Mouse (Mus musculus) kidney, embryonic 14.5 days (tissue): ENCODE measurements around the gene Phrf1. TPM values are rescaled to one million over a fixed set of nuclear protein-coding genes. Genes with fewer than 3 reads are reported as not detected.

Experiments used
- ATAC-seq: fragments of 200-750 bp; cut with Nextera tagmentation; 2 replicates; pipeline ENCODE4 v1.8.0; 2017; ENCODE audit warnings: moderate number of reproducible peaks, mild to moderate bottlenecking, moderate TSS enrichment, moderate library complexity; ENCODE audit not compliant: low FRiP score, low TSS enrichment
- H3K27ac ChIP-seq: fragments of 300-500 bp; sonication (generic); 2 replicates; pipeline ENCODE4 v1.5.1; 2014; ENCODE audit warnings: low read depth, mild to moderate bottlenecking, low read length, moderate library complexity, mixed read lengths
- H3K27me3 ChIP-seq: fragments of 300-500 bp; sonication (generic); 2 replicates; pipeline ENCODE4 v1.6.1; 2014; ENCODE audit warnings: mild to moderate bottlenecking, low read length; ENCODE audit not compliant: control insufficient read depth, insufficient read depth
- H3K36me3 ChIP-seq: fragments of 300-500 bp; sonication (generic); 2 replicates; pipeline ENCODE4 v1.6.1; 2014; ENCODE audit warnings: low read length, mixed read lengths; ENCODE audit not compliant: control insufficient read depth, insufficient read depth
- H3K4me1 ChIP-seq: fragments of 300-500 bp; sonication (generic); 2 replicates; pipeline ENCODE4 v1.6.1; 2014; ENCODE audit warnings: low read length, mixed read lengths; ENCODE audit not compliant: control insufficient read depth, insufficient read depth
- H3K4me2 ChIP-seq: fragments of 300-500 bp; sonication (generic); replicated peaks from 2 replicates; pipeline ENCODE4 v1.6.1; 2014; ENCODE audit warnings: low read depth, mild to moderate bottlenecking, low read length
- H3K4me3 ChIP-seq: fragments of 300-500 bp; sonication (generic); 2 replicates; pipeline ENCODE4 v1.5.1; 2014; ENCODE audit warnings: mild to moderate bottlenecking, low read length
- H3K9ac ChIP-seq: fragments of 300-500 bp; sonication (generic); 2 replicates; pipeline ENCODE4 v1.6.1; 2014; ENCODE audit warnings: low read depth, mild to moderate bottlenecking, low read length, moderate library complexity
- H3K9me3 ChIP-seq: fragments of 300-500 bp; sonication (generic); 2 replicates; pipeline ENCODE4 v1.6.1; 2016; ENCODE audit warnings: low read length; ENCODE audit not compliant: control insufficient read depth
- WGBS: fragments of 180-500 bp; shearing (Covaris S2); extraction: QIAGEN DNeasy Blood & Tissue Kit; methylation state at CpG from one replicate; pipeline ENCODE4 v1.1.7; 2014; 5-methylcytosine and 5-hydroxymethylcytosine counted together
- polyA plus RNA-seq: library from polyadenylated mRNA; unstranded; fragments of >200 nt; fragmentation: Nextera tagmentation; extraction: Ambion mirVana; gene quantifications from 2 replicates; pipeline ENCODE4 v1.2.1, GENCODE M21; 2014

Phrf1 gene
- polyA plus RNA-seq, 1 experiment from 2014 or later = 82.6 TPM

DNA sequence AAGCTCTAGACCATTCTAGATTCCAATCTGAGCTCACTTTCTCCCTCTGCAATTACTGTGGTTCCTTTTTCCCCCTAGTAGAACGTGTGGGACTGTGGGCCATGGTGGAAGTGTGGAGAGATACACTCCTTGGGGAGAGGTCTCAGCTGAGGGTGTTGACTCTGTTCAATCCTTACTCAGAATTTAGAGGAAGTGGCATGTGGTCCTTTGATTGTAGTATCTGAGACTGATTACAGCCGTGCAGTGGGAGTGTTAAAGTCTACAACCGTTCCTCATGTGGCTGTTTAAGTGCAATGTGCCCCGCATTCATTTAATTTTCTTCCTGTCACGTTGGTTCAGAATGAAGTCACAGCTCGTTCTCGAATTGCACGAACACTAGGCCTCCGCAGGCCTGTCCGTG is 27.6 kb downstream of the Phrf1 start:
- H3K4me1 ChIP-seq = no peaks in the 10 kb centered on the region
- 94% methylated on average over 10 of the region's 10 CpGs for WGBS
- H3K9me3 ChIP-seq = no peaks in the 10 kb centered on the region
- no peak overlapping the region for H3K4me3 ChIP-seq
- H3K4me2 ChIP-seq = no peak overlapping the region
- no peak overlapping the region for H3K27ac ChIP-seq
- H3K36me3 ChIP-seq = peaks cover 94% of the 10 kb centered on the region
- H3K27me3 ChIP-seq = no peaks in the 10 kb centered on the region
- no peak for ATAC-seq
- no peak overlapping the region for H3K9ac ChIP-seq

DNA sequence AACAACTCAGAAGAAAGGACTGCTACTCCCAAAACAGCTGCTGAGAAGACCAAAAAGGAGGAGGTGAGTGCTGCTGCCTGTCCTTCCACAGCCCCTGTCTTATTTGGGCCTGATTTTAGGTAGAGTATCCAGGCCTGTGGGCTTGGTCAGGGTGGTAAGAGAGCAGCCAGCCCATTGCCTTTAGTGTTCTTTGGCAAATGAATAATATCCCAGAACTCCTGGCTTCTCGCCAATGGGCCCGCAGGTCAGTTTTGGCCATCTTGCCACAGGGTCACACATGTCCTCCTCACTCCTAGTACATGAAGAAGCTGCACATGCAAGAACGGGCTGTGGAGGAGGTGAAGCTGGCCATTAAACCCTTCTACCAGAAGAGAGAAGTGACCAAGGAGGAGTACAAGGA is 32.9 kb downstream of the Phrf1 start:
- Histone ChIP-seq H3K9ac (no peak overlapping the region), H3K4me1 (peaks cover 11% of the 10 kb centered on the region), H3K9me3 (no peaks in the 10 kb centered on the region), H3K27ac (no peak overlapping the region), H3K36me3 (peaks cover 80% of the 10 kb centered on the region), H3K4me2 (no peak overlapping the region), H3K4me3 (no peak overlapping the region), H3K27me3 (no peaks in the 10 kb centered on the region)
- no peak for ATAC-seq
- WGBS = 91% methylated on average over 3 of the region's 3 CpGs

DNA sequence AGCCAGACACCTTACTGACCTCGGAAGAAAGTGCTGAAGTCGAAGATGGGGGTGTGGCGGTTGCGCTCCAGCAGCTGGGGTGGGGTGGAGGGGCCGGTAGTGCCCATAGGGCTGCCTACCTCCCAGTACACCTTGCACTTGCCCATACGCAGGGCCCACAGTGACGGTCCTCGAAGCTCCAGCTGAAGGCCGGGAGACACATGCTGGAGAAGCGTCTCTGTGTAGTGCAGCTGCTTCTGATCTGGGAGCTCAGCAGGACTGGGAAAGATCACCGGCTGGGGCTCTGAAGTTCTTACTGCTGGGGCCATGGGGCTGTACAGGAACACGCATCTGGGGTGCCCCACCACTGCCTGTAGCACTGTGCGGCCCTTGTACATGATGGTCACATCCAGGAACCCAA is 35.1 kb downstream of the Phrf1 start:
- H3K9me3 ChIP-seq = no peaks in the 10 kb centered on the region
- no peak overlapping the region for H3K27ac ChIP-seq
- ATAC-seq = no peak
- WGBS = 85% methylated on average over 13 of the region's 13 CpGs
- no peak overlapping the region for H3K4me3 ChIP-seq
- H3K9ac ChIP-seq = no peak overlapping the region
- peaks cover 11% of the 10 kb centered on the region for H3K4me1 ChIP-seq
- peaks cover 59% of the 10 kb centered on the region for H3K36me3 ChIP-seq
- H3K27me3 ChIP-seq = no peaks in the 10 kb centered on the region
- no peak overlapping the region for H3K4me2 ChIP-seq

DNA sequence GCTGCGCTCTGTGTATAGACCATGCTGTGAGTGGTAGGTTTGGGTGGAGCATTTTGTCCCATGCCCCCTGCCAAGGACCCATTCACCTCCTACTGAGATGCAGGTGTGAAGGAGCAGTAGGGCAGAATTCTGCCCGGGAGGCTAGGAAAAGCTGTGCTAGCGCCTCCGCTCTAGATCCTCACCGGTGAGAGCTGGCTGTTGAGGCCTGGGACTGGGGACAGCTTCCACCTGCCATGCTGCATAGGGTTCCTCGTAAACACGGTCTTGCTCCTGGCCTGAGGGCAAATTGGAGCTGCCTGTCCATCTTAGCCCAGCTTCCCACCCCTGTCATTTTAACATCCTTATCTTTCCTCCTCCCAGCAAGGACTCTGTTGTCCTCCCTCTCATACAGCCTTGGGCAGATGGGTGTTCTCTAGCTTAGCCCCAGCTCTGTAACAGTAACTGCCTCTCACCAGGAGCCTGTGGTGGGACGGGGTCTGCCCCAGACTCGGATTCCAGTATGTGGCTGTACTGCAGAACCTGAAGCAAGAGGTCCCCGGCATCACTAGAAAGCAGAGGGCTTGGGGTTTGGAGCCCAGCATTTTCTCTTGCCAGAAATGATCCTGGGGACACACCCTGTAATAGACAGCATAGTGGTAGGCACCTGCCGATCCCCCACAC is 35.6 kb downstream of the Phrf1 start:
- Histone ChIP-seq H3K9me3 (no peaks in the 10 kb centered on the region), H3K36me3 (peaks cover 53% of the 10 kb centered on the region), H3K9ac (no peak overlapping the region), H3K4me2 (no peak overlapping the region), H3K27ac (no peak overlapping the region), H3K4me3 (no peak overlapping the region), H3K27me3 (no peaks in the 10 kb centered on the region), H3K4me1 (peaks cover 11% of the 10 kb centered on the region)
- WGBS = 68% methylated on average over 11 of the region's 11 CpGs
- no peak for ATAC-seq

DNA sequence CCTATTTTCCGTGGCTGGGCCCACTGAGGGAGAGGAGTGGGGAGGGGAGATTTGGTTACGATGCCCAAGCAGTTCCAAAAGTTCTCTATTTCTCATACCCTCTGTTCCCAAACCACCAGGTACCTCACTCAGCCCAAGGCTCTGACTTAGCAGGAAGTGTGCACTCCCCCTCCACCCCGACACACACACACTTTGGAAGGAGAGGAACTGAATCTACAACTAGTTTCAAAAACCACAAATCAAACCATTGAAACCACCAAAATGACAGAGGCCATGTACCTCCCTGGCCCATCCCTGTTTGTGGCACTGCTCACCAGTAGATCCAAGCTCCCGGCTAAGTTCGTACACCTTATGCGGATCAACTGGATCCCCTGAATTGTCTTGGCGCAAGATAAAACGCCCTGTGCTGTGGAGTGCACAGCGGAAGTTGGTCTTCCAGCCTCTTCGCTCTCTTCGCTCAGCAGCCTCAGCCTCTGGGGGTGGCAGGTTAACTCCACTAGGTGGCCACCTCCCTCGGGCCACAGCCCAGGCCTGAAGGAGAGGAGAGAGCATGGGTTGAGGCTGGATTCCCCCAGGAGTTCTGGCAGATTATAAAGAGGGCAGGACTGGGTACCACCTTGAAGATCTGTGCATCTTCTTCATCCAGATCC is 36.3 kb downstream of the Phrf1 start:
- Histone ChIP-seq H3K9me3 (no peaks in the 10 kb centered on the region), H3K4me2 (peak overlapping the region; percentile 88), H3K9ac (no peak overlapping the region), H3K27me3 (no peaks in the 10 kb centered on the region), H3K36me3 (peaks cover 46% of the 10 kb centered on the region), H3K27ac (no peak overlapping the region), H3K4me3 (no peak overlapping the region), H3K4me1 (peaks cover 11% of the 10 kb centered on the region)
- peak; percentile 67; the same call in 1 of the 2 replicates for ATAC-seq
- 34% methylated on average over 12 of the region's 12 CpGs for WGBS

DNA sequence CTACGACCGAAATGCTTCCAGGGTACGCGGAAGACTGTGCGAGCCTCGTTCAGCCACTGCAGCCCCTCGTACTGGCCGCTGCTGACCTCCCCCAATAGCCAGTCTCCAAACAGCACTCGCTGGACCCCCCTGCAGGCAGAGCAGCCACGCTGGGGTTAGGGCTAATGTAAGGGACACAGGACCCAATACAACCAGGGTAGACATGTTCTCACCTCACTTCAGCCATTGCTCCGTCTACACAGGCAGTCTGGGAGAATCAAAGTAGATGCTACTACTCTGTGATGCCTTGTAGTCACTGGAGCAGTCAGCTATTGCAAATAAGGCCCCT is 36.8 kb downstream of the Phrf1 start:
- ATAC-seq = peak; percentile 34
- Histone ChIP-seq H3K27me3 (no peaks in the 10 kb centered on the region), H3K9me3 (no peaks in the 10 kb centered on the region), H3K4me3 (no peak overlapping the region), H3K4me1 (peaks cover 11% of the 10 kb centered on the region), H3K4me2 (peak overlapping the region; percentile 88), H3K36me3 (peaks cover 42% of the 10 kb centered on the region), H3K9ac (no peak overlapping the region), H3K27ac (no peak overlapping the region)
- WGBS = 34% methylated on average over 11 of the region's 11 CpGs

DNA sequence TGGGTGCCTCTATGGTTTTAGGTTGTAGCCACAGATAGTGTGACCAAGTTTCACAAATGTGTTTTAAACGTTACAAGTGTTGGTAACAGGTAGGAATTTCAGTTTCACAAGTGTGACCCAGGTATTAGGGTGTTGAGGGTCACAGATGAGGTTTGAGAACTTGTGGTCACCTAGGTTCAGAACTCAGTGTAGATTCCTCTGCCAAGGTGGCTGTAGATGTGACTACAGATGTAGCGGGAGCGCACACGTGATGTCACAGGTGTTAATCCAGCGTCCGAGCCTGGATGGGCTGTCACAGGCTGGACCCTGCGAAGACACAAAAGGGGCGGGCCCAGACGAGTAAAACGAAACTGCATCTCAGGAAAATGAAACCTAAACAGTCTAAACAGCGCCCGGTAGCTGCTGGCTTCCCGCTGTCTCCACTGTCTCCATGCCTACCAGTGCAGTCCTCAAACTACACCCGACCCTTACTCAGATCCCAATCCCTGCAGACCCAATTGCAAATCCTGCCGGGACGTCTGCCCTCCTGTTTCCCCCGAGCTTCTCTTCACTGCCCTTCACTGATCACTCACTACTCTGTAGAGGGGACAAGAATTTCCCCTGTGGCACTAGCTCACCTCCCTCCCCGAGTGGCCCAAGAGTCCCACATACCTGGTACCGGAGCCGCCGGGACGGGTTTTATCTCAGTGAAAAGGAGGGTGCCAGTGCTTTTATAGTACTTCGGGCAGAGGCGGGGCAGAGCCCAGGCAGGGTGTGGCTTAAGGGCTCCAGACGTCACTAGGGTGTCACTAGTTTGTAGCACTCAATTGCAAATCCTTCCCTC is 37.4 kb downstream of the Phrf1 start, which contains the start of gene Irf7:
Gene Irf7 (minus strand): TSS at position 743 of the 823 bp plus-strand sequence.
- 10% methylated on average over 25 of the region's 25 CpGs for WGBS
- ATAC-seq = peak; percentile 67

DNA sequence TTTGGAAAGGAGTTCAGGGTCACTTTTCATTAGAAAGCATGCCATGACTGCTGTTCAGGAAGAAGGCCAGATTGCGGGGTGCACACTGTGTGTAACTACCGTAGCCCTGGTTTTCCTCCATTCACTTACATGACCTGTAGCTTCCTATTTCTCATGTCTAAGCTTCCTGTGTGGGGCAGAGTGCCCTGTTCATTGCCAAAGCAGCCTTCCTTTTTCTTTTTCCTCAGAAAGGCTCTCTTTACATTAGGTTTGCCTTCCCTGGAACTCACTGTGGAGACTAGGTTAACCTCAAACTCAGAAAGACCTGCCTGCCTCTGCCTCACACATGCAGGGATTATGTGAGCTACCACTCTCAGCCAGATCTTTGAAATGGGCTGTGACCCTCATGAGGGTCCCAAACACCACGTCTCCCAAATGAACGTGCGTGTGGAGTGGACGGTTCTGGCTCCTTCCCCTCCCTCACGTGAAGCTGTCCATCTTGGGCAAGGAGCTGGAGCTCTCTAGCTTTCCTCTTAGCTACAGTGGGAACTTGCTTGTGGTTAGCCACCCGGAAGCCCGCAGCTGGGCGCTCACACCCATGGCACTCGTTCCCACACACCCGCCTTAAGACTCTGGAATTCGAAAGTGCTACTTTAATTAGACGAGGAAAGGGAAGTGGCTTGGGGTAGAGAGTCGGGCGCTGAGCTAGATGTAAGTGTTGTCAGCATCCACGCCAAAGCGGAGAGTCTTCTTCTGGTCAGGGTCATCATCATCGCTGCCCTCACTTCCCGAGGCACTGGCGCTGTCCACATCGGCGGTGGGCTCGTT is 40.1 kb downstream of the Phrf1 start:
- no peaks in the 10 kb centered on the region for H3K27me3 ChIP-seq
- no peak overlapping the region for H3K9ac ChIP-seq
- H3K27ac ChIP-seq = no peak overlapping the region
- peaks cover 9% of the 10 kb centered on the region for H3K36me3 ChIP-seq
- peaks cover 11% of the 10 kb centered on the region for H3K4me1 ChIP-seq
- no peak for ATAC-seq
- H3K9me3 ChIP-seq = no peaks in the 10 kb centered on the region
- H3K4me2 ChIP-seq = no peak overlapping the region
- no peak overlapping the region for H3K4me3 ChIP-seq
- WGBS = 76% methylated on average over 24 of the region's 24 CpGs

More for the DNA sequence above, 37.4 kb downstream of the Phrf1 start, which contains the start of gene Irf7:
- Histone ChIP-seq H3K27me3 (no peaks in the 10 kb centered on the region), H3K27ac (no peak within 1 kb of the TSS), H3K9ac (peak within 1 kb of the TSS; percentile 58), H3K9me3 (no peaks in the 10 kb centered on the region), H3K36me3 (peaks cover 36% of the 10 kb centered on the region), H3K4me1 (peaks cover 11% of the 10 kb centered on the region), H3K4me3 (peak within 1 kb of the TSS; percentile 51), H3K4me2 (peak within 1 kb of the TSS; percentile 88)
